Mouse (Mus musculus) liver, embryonic 14.5 days (tissue): Measurements from ENCODE around the gene Agtrap. TPM values are rescaled to one million over a fixed set of nuclear protein-coding genes. Genes with fewer than 3 reads are reported as not detected.
"Not testable (repeated sequence)": the region's sequence is repeated elsewhere in the genome, so short reads cannot be mapped to it uniquely, and the experiment has no call there.

Experiments
- ATAC-seq: fragments of 200-750 bp; cut with Nextera tagmentation; 2 replicates; pipeline ENCODE4 v1.8.0; 2017; ENCODE audit warnings: moderate number of reproducible peaks, mild to moderate bottlenecking, moderate library complexity; ENCODE audit not compliant: insufficient read depth
- DNase-seq, 3 experiments: peaks; one replicate each; pipeline ENCODE4 v3.0.0-alpha.2; 2012 to 2013; ENCODE audit warnings: low read depth in 3 of 3, low spot score in 3 of 3
- H3K27ac ChIP-seq: fragments of 300-500 bp; sonication (generic); 2 replicates; pipeline ENCODE4 v1.5.1; 2014; ENCODE audit warnings: moderate library complexity, mild to moderate bottlenecking, control low read depth, inconsistent platforms
- H3K27me3 ChIP-seq: fragments of 300-500 bp; sonication (generic); 2 replicates; pipeline ENCODE4 v1.6.1; 2014; ENCODE audit warnings: mild to moderate bottlenecking, low read length, moderate library complexity; ENCODE audit not compliant: control insufficient read depth, insufficient read depth
- H3K36me3 ChIP-seq: fragments of 300-500 bp; sonication (generic); replicated peaks from 2 replicates; pipeline ENCODE4 v1.6.1; 2014; ENCODE audit warnings: low read depth; ENCODE audit not compliant: control insufficient read depth, insufficient read depth
- H3K4me1 ChIP-seq, 2 experiments: fragments of 200-500 bp in 1 of 2; fragments of 300-500 bp in 1 of 2; sonication (generic) in 1 of 2; replicated peaks; 2 replicates each; pipeline ENCODE4 v1.6.1; 2012 to 2014; ENCODE audit warnings: antibody characterized with exemption in 1 of 2, inconsistent platforms in 1 of 2, low read length in 1 of 2; ENCODE audit not compliant: control insufficient read depth in 2 of 2, insufficient read depth in 2 of 2
- H3K4me2 ChIP-seq: fragments of 300-500 bp; sonication (generic); 2 replicates; pipeline ENCODE4 v1.6.1; 2014; ENCODE audit warnings: low read depth, mild to moderate bottlenecking, control low read depth, moderate library complexity
- H3K4me3 ChIP-seq, 2 experiments: fragments of 200-500 bp in 1 of 2; fragments of 300-500 bp in 1 of 2; sonication (generic) in 1 of 2; 2 replicates each; pipeline ENCODE4 v1.5.1; 2012 to 2014; ENCODE audit warnings: low read depth in 2 of 2, low read length in 2 of 2, mild to moderate bottlenecking in 2 of 2, control low read depth in 1 of 2, inconsistent platforms in 1 of 2, moderate library complexity in 1 of 2; ENCODE audit not compliant: insufficient read depth in 1 of 2
- H3K9ac ChIP-seq: fragments of 300-500 bp; sonication (generic); replicated peaks from 2 replicates; pipeline ENCODE4 v1.6.1; 2014; ENCODE audit warnings: mild to moderate bottlenecking, control low read depth, moderate library complexity
- H3K9me3 ChIP-seq: fragments of 300-500 bp; sonication (generic); 2 replicates; pipeline ENCODE4 v1.6.1; 2016; ENCODE audit warnings: low read length, mixed read lengths; ENCODE audit not compliant: control insufficient read depth
- CTCF ChIP-seq: IDR thresholded peaks from 2 replicates; pipeline ENCODE4 v1.5.1; 2016; ENCODE audit warnings: antibody characterized with exemption, low read depth, control low read depth
- EP300 ChIP-seq: IDR thresholded peaks from 2 replicates; pipeline ENCODE4 v1.6.1; 2016; ENCODE audit warnings: antibody characterized with exemption, low read depth
- WGBS: fragments of 180-500 bp; shearing (Covaris S2); extraction: QIAGEN DNeasy Blood & Tissue Kit; methylation state at CpG from one replicate; pipeline ENCODE4 v1.1.7; 2014; ENCODE audit not compliant: insufficient replicate concordance; 5-methylcytosine and 5-hydroxymethylcytosine counted together
- polyA plus RNA-seq, 2 experiments: library from polyadenylated mRNA; depleted of rRNA in 1 of 2; stranded (reverse) in 1 of 2; unstranded in 1 of 2; fragments of >200 nt; fragmentation: Nextera tagmentation in 1 of 2; extraction: Ambion mirVana in 1 of 2; gene quantifications; 2 replicates each; pipeline versions ENCODE4 v1.2.1 to v1.2.3; 2012 to 2014

Agtrap gene
- polyA plus RNA-seq, 2 experiments: 4.1 to 9.9 TPM

GRCm38 (mm10) chr4:148121982-148122693, 34.3 kb upstream of the Agtrap start:
- Histone ChIP-seq H3K36me3 (no peaks in the 10 kb centered on the region), H3K27ac (no peak overlapping the region), H3K9me3 (no peaks in the 10 kb centered on the region), H3K4me3 (no peak overlapping the region), H3K9ac (no peak overlapping the region), H3K27me3 (no peaks in the 10 kb centered on the region), H3K4me2 (no peak overlapping the region), H3K4me1 (no peaks in the 10 kb centered on the region)
- ATAC-seq (no peak), DNase-seq (no peak)
- TF ChIP-seq CTCF (no peak), EP300 (no peak)
- WGBS: 28% methylated on average over 6 of the region's 6 CpGs

- H3K27ac ChIP-seq: no peak overlapping the region
- ATAC-seq (no peak), DNase-seq (no peak)
- no peaks in the 10 kb centered on the region for H3K27me3 ChIP-seq
- no peak overlapping the region for H3K4me2 ChIP-seq
- TF ChIP-seq CTCF (no peak), EP300 (no peak)
- H3K9ac ChIP-seq: no peak overlapping the region
- H3K4me3 ChIP-seq: no peak overlapping the region
- H3K9me3 ChIP-seq: no peaks in the 10 kb centered on the region
- H3K4me1 ChIP-seq: no peaks in the 10 kb centered on the region
- whole genome bisulfite sequencing: 62% methylated on average over 4 of the region's 4 CpGs
- H3K36me3 ChIP-seq: no peaks in the 10 kb centered on the region
Observed at GRCm38 (mm10) chr4:148121362-148121761, 33.5 kb upstream of the Agtrap start.

- no peaks in the 10 kb centered on the region for H3K9me3 ChIP-seq
- ATAC-seq (no peak), DNase-seq (no peak)
- H3K4me2 ChIP-seq: no peak overlapping the region
- no peak overlapping the region for H3K4me3 ChIP-seq
- no peak for TF ChIP-seq EP300
- no peak for TF ChIP-seq CTCF
- no peaks in the 10 kb centered on the region for H3K27me3 ChIP-seq
- H3K27ac ChIP-seq: no peak overlapping the region
- no peaks in the 10 kb centered on the region for H3K4me1 ChIP-seq
- no peak overlapping the region for H3K9ac ChIP-seq
- WGBS: 57% methylated on average over 9 of the region's 9 CpGs
- no peaks in the 10 kb centered on the region for H3K36me3 ChIP-seq
Observed at GRCm38 (mm10) chr4:148120555-148120954, 32.7 kb upstream of the Agtrap start.

GRCm38 (mm10) chr4:148119578-148119977, 31.7 kb upstream of the Agtrap start:
- not testable (repeated sequence) for DNase-seq
- peak; percentile 48 for TF ChIP-seq CTCF

GRCm38 (mm10) chr4:148117392-148117791, 29.6 kb upstream of the Agtrap start:
- ATAC-seq (no peak), DNase-seq (no peak)
- no peak overlapping the region for H3K4me3 ChIP-seq
- no peaks in the 10 kb centered on the region for H3K36me3 ChIP-seq
- 65% methylated on average over 4 of the region's 4 CpGs for WGBS
- H3K4me2 ChIP-seq: no peak overlapping the region
- no peaks in the 10 kb centered on the region; the same call in 1 of the 2 replicates for H3K27me3 ChIP-seq
- H3K9ac ChIP-seq: no peak overlapping the region
- no peaks in the 10 kb centered on the region for H3K4me1 ChIP-seq
- no peak overlapping the region for H3K27ac ChIP-seq
- H3K9me3 ChIP-seq: no peaks in the 10 kb centered on the region
- TF ChIP-seq EP300 (no peak), CTCF (peak; percentile 66)

More at GRCm38 (mm10) chr4:148119578-148119977, 31.7 kb upstream of the Agtrap start:
- not testable (repeated sequence) for H3K4me1 ChIP-seq, ATAC-seq, H3K9ac ChIP-seq, H3K36me3 ChIP-seq, H3K4me2 ChIP-seq, H3K9me3 ChIP-seq, H3K27me3 ChIP-seq, H3K27ac ChIP-seq, H3K4me3 ChIP-seq
- WGBS: 56% methylated on average over 9 of the region's 9 CpGs
